Mouse (Mus musculus): ENCODE results near the gene Igfn1.

GRCm38 (mm10) chr1:136017907-136018313, 11.8 kb upstream of the Igfn1 start:
- TF ChIP-seq CTCF (IDR thresholded peaks at IDR 0.05; ENCODE audit: low read depth, low read length) = no peak
- TF ChIP-seq EP300 (IDR thresholded peaks at IDR 0.05; ENCODE audit: insufficient read depth, low read depth, low read length) = no peak
- TF ChIP-seq POLR2A (IDR thresholded peaks at IDR 0.05; ENCODE audit: insufficient read depth, low read length) = no peak

Data from ES-Bruce4 (cell line).